Mouse (Mus musculus) neural tube, embryonic 14.5 days (tissue): ENCODE data around the gene Hdac7. TPM values are rescaled to one million over a fixed set of nuclear protein-coding genes. Genes with fewer than 3 reads are reported as not detected.

ENCODE experiments used
- ATAC-seq: fragments of 200-750 bp; cut with Nextera tagmentation; 2 replicates; pipeline ENCODE4 v1.8.0; 2017; ENCODE audit warnings: low read depth, mild to moderate bottlenecking, moderate TSS enrichment, moderate library complexity
- H3K27ac ChIP-seq: fragments of 300-500 bp; sonication (generic); 2 replicates; pipeline ENCODE4 v1.5.1; 2014; ENCODE audit warnings: low read depth, mild to moderate bottlenecking, control low read depth, low read length, moderate library complexity, mixed read lengths
- H3K27me3 ChIP-seq: fragments of 300-500 bp; sonication (generic); 2 replicates; pipeline ENCODE4 v1.6.1; 2014; ENCODE audit warnings: low read length; ENCODE audit not compliant: control insufficient read depth, insufficient read depth
- H3K36me3 ChIP-seq: fragments of 300-500 bp; sonication (generic); 2 replicates; pipeline ENCODE4 v1.6.1; 2014; ENCODE audit warnings: low read length, mixed read lengths; ENCODE audit not compliant: control insufficient read depth, insufficient read depth
- H3K4me1 ChIP-seq: fragments of 300-500 bp; sonication (generic); 2 replicates; pipeline ENCODE4 v1.6.1; 2014; ENCODE audit warnings: low read length; ENCODE audit not compliant: control insufficient read depth, insufficient read depth
- H3K4me2 ChIP-seq: fragments of 300-500 bp; sonication (generic); 2 replicates; pipeline ENCODE4 v1.6.1; 2014; ENCODE audit warnings: mild to moderate bottlenecking, low read depth, low read length, control low read depth
- H3K4me3 ChIP-seq: fragments of 300-500 bp; sonication (generic); 2 replicates; pipeline ENCODE4 v1.5.1; 2014; ENCODE audit warnings: low read depth, low read length, control low read depth, mixed read lengths
- H3K9ac ChIP-seq: fragments of 300-500 bp; sonication (generic); replicated peaks from 2 replicates; pipeline ENCODE4 v1.6.1; 2014; ENCODE audit warnings: low read depth, mild to moderate bottlenecking, control low read depth, low read length, mixed read lengths
- H3K9me3 ChIP-seq: fragments of 300-500 bp; sonication (generic); 2 replicates; pipeline ENCODE4 v1.6.1; 2016; ENCODE audit warnings: low read length; ENCODE audit not compliant: control insufficient read depth
- WGBS: fragments of 180-500 bp; shearing (Covaris S2); extraction: QIAGEN DNeasy Blood & Tissue Kit; methylation state at CpG from one replicate; pipeline ENCODE4 v1.1.7; 2014; 5-methylcytosine and 5-hydroxymethylcytosine counted together
- polyA plus RNA-seq: library from polyadenylated mRNA; unstranded; fragments of >200 nt; fragmentation: Nextera tagmentation; extraction: Ambion mirVana; gene quantifications from 2 replicates; pipeline ENCODE4 v1.2.1, GENCODE M21; 2014

Gene Hdac7
- polyA plus RNA-seq, 1 experiment from 2014 or later = 28.7 TPM

DNA sequence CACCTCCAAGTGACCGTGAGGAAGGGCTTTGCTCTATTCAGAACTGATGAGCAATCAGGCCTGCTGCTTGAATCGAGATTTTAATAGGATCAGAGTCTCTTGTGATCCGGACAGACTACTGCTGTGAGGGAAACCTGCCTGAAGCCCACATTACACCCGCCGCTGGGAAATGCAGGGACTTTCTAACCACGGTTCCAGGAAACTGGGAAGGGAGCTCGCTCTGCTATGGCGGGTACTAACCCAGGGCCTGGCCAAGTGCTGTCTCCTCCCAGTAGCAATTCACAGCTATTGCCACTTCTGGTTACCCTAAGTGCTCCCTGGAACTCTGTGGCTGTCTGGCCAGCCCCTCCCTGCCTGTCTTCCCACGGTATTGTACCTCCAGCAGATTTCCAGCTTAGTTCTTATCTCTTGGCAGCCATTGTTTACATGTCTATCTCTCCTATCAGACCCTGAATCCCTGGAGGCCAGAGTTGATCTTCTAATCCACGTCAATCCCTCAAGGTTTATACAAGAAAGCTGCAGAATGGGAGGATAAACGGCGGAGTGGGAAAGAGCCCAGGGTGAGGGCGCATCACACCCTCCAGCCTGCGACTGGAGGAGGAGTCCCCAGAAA lies 18.7 kb upstream of the Hdac7 start:
- Histone ChIP-seq H3K4me3 (no peak overlapping the region), H3K27me3 (no peaks in the 10 kb centered on the region), H3K4me1 (no peaks in the 10 kb centered on the region), H3K4me2 (no peak overlapping the region), H3K9ac (no peak overlapping the region), H3K27ac (no peak overlapping the region), H3K9me3 (no peaks in the 10 kb centered on the region; the same call in 1 of the 2 replicates), H3K36me3 (no peaks in the 10 kb centered on the region)
- no peak for ATAC-seq
- WGBS = 62% methylated on average over 14 of the region's 14 CpGs

DNA sequence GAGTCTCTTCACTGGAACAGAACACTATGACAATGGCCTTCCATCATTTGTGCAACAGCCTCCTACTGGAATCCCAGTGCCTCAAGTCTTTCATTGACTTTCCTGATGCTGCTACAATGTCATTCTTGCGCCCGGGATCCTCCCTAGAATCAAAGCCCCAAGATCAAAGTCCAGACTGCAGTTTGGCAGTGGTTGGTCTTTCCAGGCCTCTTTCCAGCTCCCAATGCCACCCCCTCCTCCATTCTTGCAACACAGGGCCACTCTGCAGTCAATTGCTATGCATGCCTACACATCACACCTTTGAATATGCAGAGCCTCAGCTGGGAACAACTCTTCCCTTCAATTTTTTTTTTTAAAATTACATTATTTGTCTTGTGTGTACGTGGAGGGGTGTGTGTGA lies 16.1 kb upstream of the Hdac7 start:
- Histone ChIP-seq H3K9ac (no peak overlapping the region), H3K27me3 (no peaks in the 10 kb centered on the region), H3K4me3 (no peak overlapping the region), H3K27ac (no peak overlapping the region), H3K4me2 (no peak overlapping the region), H3K9me3 (no peaks in the 10 kb centered on the region), H3K36me3 (no peaks in the 10 kb centered on the region), H3K4me1 (no peaks in the 10 kb centered on the region)
- no peak for ATAC-seq
- 82% methylated on average over 3 of the region's 3 CpGs for WGBS

DNA sequence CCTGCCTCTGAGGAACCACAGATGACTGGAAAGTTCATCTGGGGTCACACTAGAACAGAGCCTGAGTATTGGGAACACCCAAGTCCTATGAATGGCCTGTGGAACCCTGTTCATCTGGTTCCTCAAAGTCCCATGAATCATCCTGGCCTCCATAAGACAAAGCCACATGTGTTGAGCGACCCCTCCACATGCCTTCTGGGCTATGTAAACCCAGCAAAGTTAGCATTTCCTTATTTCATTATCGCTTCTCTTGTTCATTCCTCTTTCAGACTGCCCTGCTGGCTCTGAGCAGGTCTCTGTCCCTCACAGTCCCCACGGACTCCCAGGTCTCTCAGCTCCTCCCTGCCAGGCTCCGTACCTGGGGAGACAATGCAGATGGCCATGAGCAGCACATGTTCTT lies 14.1 kb upstream of the Hdac7 start:
- 85% methylated on average over 4 of the region's 4 CpGs for WGBS
- no peak overlapping the region for H3K9ac ChIP-seq
- H3K4me3 ChIP-seq = no peak overlapping the region
- no peaks in the 10 kb centered on the region for H3K27me3 ChIP-seq
- H3K4me1 ChIP-seq = no peaks in the 10 kb centered on the region
- H3K9me3 ChIP-seq = no peaks in the 10 kb centered on the region
- H3K27ac ChIP-seq = no peak overlapping the region
- ATAC-seq = no peak
- no peak overlapping the region for H3K4me2 ChIP-seq
- H3K36me3 ChIP-seq = no peaks in the 10 kb centered on the region

DNA sequence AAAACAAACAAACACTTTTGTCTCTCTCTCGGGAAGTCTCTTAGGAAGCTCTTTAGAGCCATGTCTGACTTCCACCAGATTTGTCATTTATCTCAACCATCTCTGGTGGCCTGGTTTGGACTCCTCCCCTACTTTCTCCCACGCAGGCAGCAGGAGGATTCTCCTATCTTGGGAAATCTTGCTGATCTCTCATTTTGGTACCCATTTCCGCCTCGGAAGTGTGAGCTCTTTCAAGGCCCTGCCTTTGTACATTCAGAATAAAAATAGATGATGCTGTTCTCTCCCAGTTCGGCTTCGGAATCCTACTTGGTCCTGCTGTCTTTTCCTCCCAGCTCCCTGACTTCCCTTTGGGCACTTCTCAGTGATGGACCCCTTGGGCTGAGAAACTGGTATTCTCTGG lies 10.2 kb upstream of the Hdac7 start:
- WGBS = 68% methylated on average over 6 of the region's 6 CpGs
- no peak overlapping the region for H3K27ac ChIP-seq
- no peaks in the 10 kb centered on the region for H3K27me3 ChIP-seq
- H3K4me3 ChIP-seq = no peak overlapping the region
- H3K36me3 ChIP-seq = no peaks in the 10 kb centered on the region
- H3K9ac ChIP-seq = no peak overlapping the region
- no peak for ATAC-seq
- no peaks in the 10 kb centered on the region for H3K4me1 ChIP-seq
- H3K9me3 ChIP-seq = no peaks in the 10 kb centered on the region
- H3K4me2 ChIP-seq = no peak overlapping the region

DNA sequence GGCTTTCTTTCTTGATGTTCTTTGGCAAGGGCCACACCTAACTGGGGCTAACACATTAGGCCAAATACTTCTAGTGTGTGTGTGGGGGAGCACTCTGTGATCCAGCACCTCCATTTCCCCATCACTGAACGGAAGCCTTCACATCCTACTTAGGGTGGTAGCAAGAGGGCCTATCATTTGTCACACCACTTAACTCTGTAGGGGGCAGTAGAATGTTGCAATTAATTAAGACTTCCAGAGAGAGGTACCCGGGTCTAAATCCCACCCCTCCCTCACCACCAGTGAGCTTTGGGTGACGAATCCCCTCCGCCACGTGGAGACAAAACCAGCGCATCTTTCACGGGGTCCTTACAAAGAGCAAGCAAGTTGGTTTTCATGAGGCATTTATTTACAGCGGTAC lies 9.8 kb upstream of the Hdac7 start:
- Histone ChIP-seq H3K4me1 (no peaks in the 10 kb centered on the region), H3K9ac (no peak overlapping the region), H3K36me3 (no peaks in the 10 kb centered on the region), H3K9me3 (no peaks in the 10 kb centered on the region), H3K4me3 (no peak overlapping the region), H3K27ac (no peak overlapping the region), H3K4me2 (no peak overlapping the region), H3K27me3 (no peaks in the 10 kb centered on the region)
- no peak for ATAC-seq
- 46% methylated on average over 8 of the region's 8 CpGs for WGBS

DNA sequence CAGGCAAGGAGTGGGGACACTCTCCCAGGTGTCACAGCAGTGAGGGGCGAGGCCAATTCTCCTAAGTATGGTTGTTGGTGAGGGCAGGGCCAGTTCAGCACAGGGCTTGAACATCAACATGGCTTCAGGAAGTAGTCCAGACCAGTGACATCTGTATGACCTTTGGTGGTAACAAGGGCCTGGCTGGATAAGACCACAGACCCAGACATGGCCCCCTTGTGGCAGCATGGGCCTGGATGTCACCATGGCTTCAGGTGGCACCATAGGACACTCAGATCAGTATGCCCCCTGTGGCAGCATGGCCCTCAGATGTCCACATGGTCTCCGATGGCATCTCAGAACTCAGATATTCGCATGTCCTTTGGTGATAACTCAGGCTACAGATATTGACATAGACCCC lies 8.0 kb upstream of the Hdac7 start:
- no peaks in the 10 kb centered on the region for H3K4me1 ChIP-seq
- no peaks in the 10 kb centered on the region for H3K36me3 ChIP-seq
- no peak overlapping the region for H3K27ac ChIP-seq
- no peak for ATAC-seq
- no peak overlapping the region for H3K4me3 ChIP-seq
- WGBS = 85% methylated on average over 3 of the region's 3 CpGs
- H3K9me3 ChIP-seq = no peaks in the 10 kb centered on the region
- no peak overlapping the region for H3K9ac ChIP-seq
- no peak overlapping the region for H3K4me2 ChIP-seq
- H3K27me3 ChIP-seq = no peaks in the 10 kb centered on the region

DNA sequence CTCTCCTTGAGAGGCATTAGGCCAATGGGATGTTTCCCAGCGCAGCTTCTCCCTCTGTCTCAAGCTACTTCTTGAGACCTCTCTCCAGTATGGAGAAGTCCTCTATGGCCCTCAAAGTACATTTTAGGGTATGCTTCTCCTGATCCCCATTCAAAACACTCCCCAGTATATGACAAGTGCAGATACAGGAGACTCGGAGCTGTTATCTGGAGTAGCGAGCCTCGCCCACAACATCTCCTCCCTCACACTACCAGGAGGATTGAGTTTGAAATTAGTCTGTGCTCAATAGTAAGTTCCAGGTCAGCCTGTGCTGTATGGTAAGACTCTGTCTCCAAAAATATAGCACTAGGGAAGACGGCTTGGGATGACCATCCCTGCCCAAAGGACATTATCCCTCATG lies 6.7 kb upstream of the Hdac7 start:
- no peak overlapping the region for H3K4me2 ChIP-seq
- no peak overlapping the region for H3K27ac ChIP-seq
- H3K4me3 ChIP-seq = no peak overlapping the region
- no peaks in the 10 kb centered on the region for H3K27me3 ChIP-seq
- no peaks in the 10 kb centered on the region for H3K9me3 ChIP-seq
- H3K9ac ChIP-seq = no peak overlapping the region
- no peak for ATAC-seq
- H3K4me1 ChIP-seq = no peaks in the 10 kb centered on the region
- 92% methylated on average over 5 of the region's 5 CpGs for WGBS
- H3K36me3 ChIP-seq = no peaks in the 10 kb centered on the region

DNA sequence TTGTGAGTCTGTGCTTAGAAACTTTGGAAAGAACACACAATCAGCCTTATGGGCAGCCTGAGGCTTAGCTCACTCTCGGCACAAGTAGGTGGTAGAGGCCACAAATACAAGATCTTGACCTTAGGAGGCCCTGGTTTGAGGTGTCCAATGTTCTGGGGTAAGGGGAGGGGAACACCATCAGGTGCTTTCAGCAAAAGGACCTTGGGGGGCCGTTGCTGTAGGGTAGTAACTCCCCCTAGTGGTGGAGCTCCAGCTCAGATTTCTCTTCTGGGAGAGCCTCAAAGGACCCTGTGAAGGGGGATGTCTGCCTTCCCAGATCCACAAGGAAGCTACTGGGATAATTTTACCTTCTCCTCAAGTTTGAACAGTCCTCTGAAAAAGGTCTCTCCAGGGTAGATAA lies 6.1 kb upstream of the Hdac7 start:
- Histone ChIP-seq H3K9me3 (no peaks in the 10 kb centered on the region), H3K27ac (no peak overlapping the region), H3K4me2 (no peak overlapping the region), H3K27me3 (no peaks in the 10 kb centered on the region), H3K9ac (no peak overlapping the region), H3K4me1 (no peaks in the 10 kb centered on the region), H3K4me3 (no peak overlapping the region), H3K36me3 (no peaks in the 10 kb centered on the region)
- no peak for ATAC-seq
- WGBS = 15% methylated on average over 2 of the region's 2 CpGs

DNA sequence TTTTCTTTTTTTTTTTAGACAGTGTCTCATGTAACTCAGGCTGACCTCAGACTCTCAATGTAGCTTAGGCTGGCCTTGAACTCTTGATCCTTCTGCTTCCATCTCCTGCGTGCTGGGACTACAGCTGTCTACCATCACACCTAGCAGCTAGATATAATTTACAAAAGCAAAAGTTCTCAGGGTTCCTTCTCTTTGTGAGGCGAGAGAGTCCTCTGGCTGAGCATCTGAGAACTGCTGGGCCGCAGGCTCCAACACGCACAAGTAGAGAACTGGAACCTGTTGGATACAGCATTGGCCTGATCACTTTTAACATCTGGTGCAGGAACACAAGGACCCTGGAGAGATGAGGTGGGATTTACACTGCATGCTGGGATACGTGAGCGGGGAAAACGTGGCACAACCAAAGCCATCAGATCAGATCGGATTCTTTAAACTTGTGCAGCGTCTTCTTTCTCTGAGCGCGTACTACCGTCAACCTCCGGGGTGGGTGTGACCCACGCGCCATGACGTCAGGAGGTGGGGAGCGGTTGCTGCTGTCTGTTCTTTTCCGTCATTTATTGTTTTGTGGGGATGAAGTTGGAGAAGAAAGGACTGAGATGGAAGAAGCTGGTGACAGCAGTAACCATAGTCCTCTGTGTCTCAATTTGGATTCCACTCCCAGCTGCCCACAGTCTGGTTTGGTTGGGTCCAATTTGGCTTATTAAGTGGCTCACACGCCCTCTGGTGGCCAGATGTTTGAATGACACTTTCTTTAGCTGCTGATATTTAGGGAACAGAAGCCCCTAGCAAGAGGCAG lies 5.0 kb upstream of the Hdac7 start:
- H3K27ac ChIP-seq = peak overlapping the region; percentile 34; the same call in 1 of the 2 replicates

More for the DNA sequence above, 5.0 kb upstream of the Hdac7 start:
- Histone ChIP-seq H3K36me3 (no peaks in the 10 kb centered on the region), H3K9me3 (no peaks in the 10 kb centered on the region), H3K4me1 (no peaks in the 10 kb centered on the region), H3K4me2 (peak overlapping the region; percentile 68), H3K9ac (peak overlapping the region; percentile 21; the same call in 1 of the 2 replicates), H3K27me3 (no peaks in the 10 kb centered on the region), H3K4me3 (peak overlapping the region; percentile 34)
- WGBS = 6% methylated on average over 19 of the region's 19 CpGs
- ATAC-seq = peak; percentile 80
